Mouse (Mus musculus) olfactory bulb, adult 2 months (tissue): Measurements from ENCODE around the gene Ergic1.

Experiments used
- CTCF ChIP-seq: fragments of 200-500 bp; IDR thresholded peaks from 2 replicates; pipeline ENCODE4 v1.5.1; 2012; ENCODE audit warnings: low read depth, mild to moderate bottlenecking, low read length, moderate library complexity; ENCODE audit not compliant: insufficient read depth
- POLR2A ChIP-seq: fragments of 200-500 bp; IDR thresholded peaks from 2 replicates; pipeline ENCODE4 v1.6.1; 2012; ENCODE audit warnings: mild to moderate bottlenecking, low read depth, low read length, moderate library complexity; ENCODE audit not compliant: insufficient read depth

DNA sequence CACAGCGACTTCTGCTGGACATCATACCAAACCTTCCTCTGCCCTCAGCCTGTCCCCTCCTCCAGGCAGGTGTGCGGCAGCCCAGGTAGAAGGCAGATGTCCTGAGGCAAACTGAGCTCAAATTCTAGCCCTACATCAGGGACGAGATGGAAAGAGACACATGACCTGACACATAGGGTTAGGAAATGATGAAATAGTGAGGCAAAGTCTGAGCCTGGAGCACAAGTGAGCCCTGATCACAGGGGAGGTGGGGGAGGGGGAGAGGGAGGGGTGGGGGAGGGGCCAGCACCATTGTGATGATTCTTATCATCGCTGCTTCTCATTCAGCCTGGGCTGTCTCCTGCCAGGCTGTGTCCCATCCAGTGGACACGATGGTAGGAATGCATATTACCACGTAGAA lies 40.6 kb downstream of the Ergic1 start:
- TF ChIP-seq CTCF (no peak), POLR2A (no peak)
